Mouse (Mus musculus): ENCODE results near the gene Tom1l1. TPM values are rescaled to one million over a fixed set of nuclear protein-coding genes. Genes with fewer than 3 reads are reported as not detected.

Tom1l1 gene
- polyA plus RNA-seq, 1 experiment from 2014 or later: 23.6 TPM

DNA sequence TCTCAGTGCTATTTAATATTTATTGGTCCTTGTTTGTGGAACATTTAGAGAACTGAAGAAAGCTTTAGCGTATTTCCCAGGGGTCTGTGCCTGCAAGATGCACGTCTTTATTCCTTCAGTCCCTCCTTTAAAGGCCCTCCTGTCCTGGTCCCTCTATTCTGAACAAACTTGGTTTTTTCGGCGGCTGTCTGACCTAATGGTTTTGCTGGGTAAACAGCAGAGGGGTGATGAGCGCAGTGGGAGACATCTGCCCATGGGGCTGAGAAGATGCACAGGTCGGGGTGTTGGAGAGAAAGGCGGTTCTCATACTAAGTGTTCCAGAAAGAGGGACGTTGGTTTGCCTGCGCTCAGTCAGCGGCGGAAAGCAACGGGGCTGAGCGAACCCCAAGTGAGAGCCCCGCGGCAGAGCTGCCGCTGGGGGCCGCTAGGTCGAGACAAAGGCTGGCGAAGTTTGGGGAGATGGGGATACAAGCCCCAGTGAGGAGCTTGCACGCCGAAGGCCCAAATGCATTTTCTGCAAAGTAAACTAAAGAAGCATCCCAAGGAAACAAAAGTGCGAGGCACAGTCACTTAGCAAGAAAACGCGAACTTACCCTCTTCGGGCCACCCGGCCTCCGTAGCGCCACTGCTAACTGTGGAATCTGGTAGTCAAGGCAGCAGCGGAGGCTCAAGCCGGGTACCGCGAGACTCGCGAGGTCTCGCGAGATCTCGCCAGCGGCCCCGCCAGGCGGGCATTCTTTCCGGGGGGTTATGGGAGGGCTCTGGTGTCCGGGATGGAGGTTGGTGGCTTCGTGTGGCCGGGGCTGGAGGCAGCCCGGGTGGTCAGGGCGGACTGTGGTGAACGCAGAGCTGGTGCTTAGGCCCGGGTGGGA, 50.5 kb downstream of the Tom1l1 start, which contains the start of the genes Stxbp4 and Cox11:
TSS of gene Stxbp4 (minus strand) at position 645 of the 872 bp plus-strand sequence.
TSS of gene Cox11 (plus strand) at position 734 of the 872 bp plus-strand sequence.
- Histone ChIP-seq H3K9ac (peak within 1 kb of the TSS; percentile 96), H3K27me3 (no peaks in the 10 kb centered on the region), H3K4me2 (replicated peaks) (peak within 1 kb of the TSS; percentile 73), H3K36me3 (peaks cover 17% of the 10 kb centered on the region), H3K9me3 (no peaks in the 10 kb centered on the region), H3K27ac (peak within 1 kb of the TSS; percentile 95), H3K4me3 (peak within 1 kb of the TSS; percentile 96), H3K4me1 (peaks cover 20% of the 10 kb centered on the region)
- ATAC-seq (ENCODE audit: low FRiP score, low read depth): peak; percentile 96
- under 1% methylated on average over 48 of the region's 48 CpGs for whole genome bisulfite sequencing

DNA sequence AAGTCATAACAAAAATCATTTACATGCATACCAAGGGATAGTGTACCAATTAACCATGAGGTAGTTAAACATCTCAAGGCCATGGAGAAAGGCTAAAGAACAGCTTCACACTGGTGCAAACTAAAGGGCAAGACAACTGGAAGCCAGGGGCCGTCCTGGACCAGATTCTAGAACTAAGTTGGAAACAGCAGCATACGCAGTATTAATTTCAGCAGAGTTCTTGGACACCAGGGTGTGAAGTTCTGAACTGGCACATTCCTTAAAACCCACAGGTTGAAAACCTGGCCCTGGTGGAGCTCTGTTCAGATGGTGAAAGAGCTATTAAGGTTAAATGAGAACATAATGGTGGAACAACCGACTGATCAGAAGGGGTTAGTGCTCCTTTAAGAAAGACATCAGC, 53.5 kb downstream of the Tom1l1 start:
- H3K4me1 ChIP-seq: peaks cover 14% of the 10 kb centered on the region
- no peak overlapping the region for H3K9ac ChIP-seq
- 87% methylated on average over 3 of the region's 3 CpGs for WGBS

DNA sequence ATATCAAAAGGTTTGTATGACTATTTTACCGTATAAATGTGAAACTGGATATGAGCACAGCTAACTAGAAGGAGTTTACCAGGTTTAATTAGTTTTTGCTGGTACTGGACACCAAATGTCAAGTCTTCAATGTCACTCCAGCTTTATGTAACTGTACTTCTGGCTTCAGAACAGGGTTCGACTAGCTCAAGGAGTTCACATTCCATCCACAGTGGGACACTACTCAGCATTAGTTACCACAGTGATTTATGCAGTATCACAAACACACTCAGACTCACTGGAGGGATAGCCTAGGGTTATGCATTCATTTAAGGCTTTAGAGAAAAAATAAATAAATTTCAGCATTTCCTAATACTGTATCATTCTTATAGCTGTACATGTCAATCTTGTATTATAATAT, 55.7 kb downstream of the Tom1l1 start:
- H3K36me3 ChIP-seq: peaks cover 3% of the 10 kb centered on the region; the same call in 1 of the 2 replicates
- WGBS: 70% methylated on average over 2 of the region's 2 CpGs
- peaks cover 12% of the 10 kb centered on the region for H3K4me1 ChIP-seq
- no peak overlapping the region for H3K4me2 ChIP-seq (replicated peaks)
- no peak overlapping the region for H3K9ac ChIP-seq
- H3K27me3 ChIP-seq: no peaks in the 10 kb centered on the region
- H3K9me3 ChIP-seq: no peaks in the 10 kb centered on the region
- no peak overlapping the region for H3K27ac ChIP-seq
- ATAC-seq (ENCODE audit: low FRiP score, low read depth): no peak
- H3K4me3 ChIP-seq: no peak overlapping the region

More for the DNA sequence above, 53.5 kb downstream of the Tom1l1 start:
- Histone ChIP-seq H3K27ac (no peak overlapping the region), H3K9me3 (no peaks in the 10 kb centered on the region), H3K4me3 (no peak overlapping the region), H3K36me3 (peaks cover 3% of the 10 kb centered on the region; the same call in 1 of the 2 replicates), H3K4me2 (replicated peaks) (no peak overlapping the region), H3K27me3 (no peaks in the 10 kb centered on the region)
- ATAC-seq (ENCODE audit: low FRiP score, low read depth): no peak

DNA sequence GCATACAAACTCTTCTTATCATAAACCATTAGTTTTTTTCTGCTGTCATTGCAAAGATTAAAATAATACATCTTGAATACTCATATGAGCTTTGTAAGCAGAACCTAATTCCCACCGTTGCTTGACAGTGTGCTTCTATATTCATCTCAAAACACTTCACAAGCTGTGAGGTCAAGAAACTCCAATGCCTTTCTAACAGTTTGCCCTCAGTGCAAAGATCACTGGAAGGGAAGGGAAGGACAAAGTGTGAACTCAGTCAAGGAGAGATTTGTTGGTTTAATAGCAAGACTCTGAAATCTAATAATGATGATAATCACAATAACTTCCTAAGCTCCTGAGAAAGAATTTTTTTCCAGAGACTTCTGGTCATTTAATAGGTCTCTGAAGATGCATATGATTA, 60.4 kb downstream of the Tom1l1 start:
- Histone ChIP-seq H3K27me3 (no peaks in the 10 kb centered on the region), H3K9ac (no peak overlapping the region), H3K4me1 (no peaks in the 10 kb centered on the region), H3K36me3 (peaks cover 3% of the 10 kb centered on the region; the same call in 1 of the 2 replicates), H3K27ac (no peak overlapping the region), H3K4me3 (no peak overlapping the region), H3K9me3 (no peaks in the 10 kb centered on the region), H3K4me2 (replicated peaks) (no peak overlapping the region)
- ATAC-seq (ENCODE audit: low FRiP score, low read depth): no peak
- WGBS: 78% methylated on average over 1 of the region's 1 CpGs

DNA sequence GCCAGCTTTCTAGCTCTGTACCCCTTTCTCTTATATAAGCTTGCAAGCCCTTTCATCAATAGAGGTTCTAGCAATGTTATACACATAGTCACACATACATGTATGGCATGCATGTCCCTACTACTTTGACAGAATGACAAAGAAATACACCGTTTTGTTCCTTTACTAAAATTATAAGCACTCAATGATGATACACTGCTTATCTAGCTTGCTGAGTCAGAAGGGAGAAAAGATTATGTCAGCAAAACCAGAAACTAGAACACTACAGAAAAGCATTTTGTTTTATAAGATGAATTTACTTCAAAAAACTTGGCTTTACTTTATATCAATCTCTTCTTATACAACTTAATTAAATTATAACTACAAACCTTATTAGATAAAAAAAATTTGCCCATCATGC, 63.0 kb downstream of the Tom1l1 start:
- WGBS: 89% methylated on average over 1 of the region's 1 CpGs
- H3K4me2 ChIP-seq (replicated peaks): no peak overlapping the region
- no peak overlapping the region for H3K27ac ChIP-seq
- no peaks in the 10 kb centered on the region for H3K9me3 ChIP-seq
- H3K36me3 ChIP-seq: no peaks in the 10 kb centered on the region; the same call in 1 of the 2 replicates
- H3K27me3 ChIP-seq: no peaks in the 10 kb centered on the region
- H3K4me3 ChIP-seq: no peak overlapping the region
- H3K9ac ChIP-seq: no peak overlapping the region
- no peaks in the 10 kb centered on the region for H3K4me1 ChIP-seq
- ATAC-seq (ENCODE audit: low FRiP score, low read depth): no peak

DNA sequence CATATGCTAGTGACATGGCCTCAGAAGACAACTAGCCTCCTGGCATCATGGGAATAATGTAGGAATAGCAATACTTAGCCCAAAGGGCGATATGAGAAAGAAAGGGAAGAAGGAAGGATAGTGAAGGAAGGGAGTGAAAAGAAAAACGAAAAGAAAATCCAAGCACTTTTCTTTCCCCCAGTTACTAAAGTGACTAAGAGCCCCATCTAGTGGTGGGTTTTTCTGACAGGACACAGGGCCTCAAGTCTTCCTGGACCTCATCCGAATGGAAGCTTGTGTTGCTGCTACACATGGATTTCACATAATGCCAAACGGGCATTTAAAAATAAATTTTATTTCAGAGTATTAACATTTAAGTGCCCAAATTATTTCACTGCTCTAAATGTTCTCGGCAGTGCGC, 64.7 kb downstream of the Tom1l1 start:
- Histone ChIP-seq H3K27me3 (no peaks in the 10 kb centered on the region), H3K4me3 (no peak overlapping the region), H3K27ac (no peak overlapping the region), H3K4me1 (no peaks in the 10 kb centered on the region), H3K36me3 (peaks cover 2% of the 10 kb centered on the region; the same call in 1 of the 2 replicates), H3K9me3 (no peaks in the 10 kb centered on the region), H3K4me2 (replicated peaks) (no peak overlapping the region), H3K9ac (no peak overlapping the region)
- no peak for ATAC-seq (ENCODE audit: low FRiP score, low read depth)
- WGBS: 57% methylated on average over 6 of the region's 6 CpGs

DNA sequence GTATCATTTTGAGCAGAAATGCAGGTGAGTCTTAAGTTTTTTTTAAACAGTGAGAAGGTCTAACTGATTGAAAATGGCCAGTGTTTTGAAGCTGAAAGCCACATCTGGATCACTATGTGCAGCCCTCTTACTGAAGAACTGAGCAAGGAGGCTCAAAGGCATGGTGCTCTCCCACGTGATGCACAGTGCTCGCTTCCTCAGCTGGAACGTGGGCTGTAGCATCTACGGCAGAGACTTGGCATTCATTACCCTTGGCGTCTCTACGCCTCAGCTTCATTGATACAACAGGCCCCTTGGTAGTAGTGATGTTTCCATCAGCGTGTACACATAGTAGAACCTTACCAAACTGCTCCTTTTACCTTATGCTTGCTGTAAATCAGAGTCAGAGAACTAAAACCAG, 65.7 kb downstream of the Tom1l1 start:
- Histone ChIP-seq H3K27ac (no peak overlapping the region), H3K4me2 (replicated peaks) (no peak overlapping the region), H3K36me3 (peaks cover 6% of the 10 kb centered on the region), H3K9me3 (no peaks in the 10 kb centered on the region), H3K4me3 (no peak overlapping the region), H3K9ac (no peak overlapping the region), H3K27me3 (no peaks in the 10 kb centered on the region), H3K4me1 (no peaks in the 10 kb centered on the region)
- no peak for ATAC-seq (ENCODE audit: low FRiP score, low read depth)
- 97% methylated on average over 7 of the region's 7 CpGs for WGBS

DNA sequence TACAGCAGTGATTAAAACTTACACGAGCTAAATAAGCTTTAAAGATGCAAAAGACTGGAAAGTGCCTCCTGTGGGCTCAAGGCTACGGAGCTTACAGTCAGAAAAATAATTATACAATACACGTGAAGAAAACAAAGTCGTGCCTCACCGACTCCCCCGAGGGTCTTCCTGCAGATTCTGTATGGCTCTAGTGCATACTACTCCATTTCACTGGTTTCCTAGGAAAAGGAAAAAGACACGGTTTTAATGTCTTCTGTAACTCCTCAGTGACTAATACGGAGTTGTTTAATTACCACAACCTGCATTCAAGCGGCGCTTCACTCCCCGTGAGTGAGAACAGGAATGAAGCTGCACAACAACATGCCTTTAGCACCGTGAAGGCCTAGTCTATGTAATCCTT, 66.1 kb downstream of the Tom1l1 start:
- Histone ChIP-seq H3K4me3 (no peak overlapping the region), H3K27ac (no peak overlapping the region), H3K9me3 (no peaks in the 10 kb centered on the region), H3K4me2 (replicated peaks) (no peak overlapping the region), H3K9ac (no peak overlapping the region), H3K36me3 (peaks cover 6% of the 10 kb centered on the region), H3K4me1 (no peaks in the 10 kb centered on the region), H3K27me3 (no peaks in the 10 kb centered on the region)
- no peak for ATAC-seq (ENCODE audit: low FRiP score, low read depth)
- 89% methylated on average over 12 of the region's 12 CpGs for WGBS

DNA sequence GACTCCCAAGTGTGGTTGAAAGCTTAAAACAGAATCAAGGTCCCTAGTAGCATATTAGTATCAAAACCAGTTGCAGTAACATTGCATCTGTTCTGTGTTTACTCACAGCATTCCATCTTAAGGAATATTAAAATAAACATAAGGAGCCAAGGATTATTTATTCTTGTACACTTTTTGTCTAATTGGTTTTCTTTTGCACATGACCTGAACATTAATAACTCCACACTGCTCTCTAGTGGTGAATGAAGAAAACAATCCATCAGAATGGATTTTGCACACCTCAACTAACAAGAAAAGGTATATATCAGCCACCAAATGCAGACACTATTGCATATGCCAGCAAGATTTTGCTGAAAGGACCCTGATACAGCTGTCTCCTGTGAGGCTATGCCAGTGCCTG, 71.7 kb downstream of the Tom1l1 start:
- Histone ChIP-seq H3K9me3 (no peaks in the 10 kb centered on the region), H3K4me2 (replicated peaks) (no peak overlapping the region), H3K27me3 (no peaks in the 10 kb centered on the region), H3K36me3 (peaks cover 27% of the 10 kb centered on the region), H3K27ac (no peak overlapping the region), H3K9ac (no peak overlapping the region), H3K4me3 (no peak overlapping the region), H3K4me1 (no peaks in the 10 kb centered on the region)
- ATAC-seq (ENCODE audit: low FRiP score, low read depth): no peak

DNA sequence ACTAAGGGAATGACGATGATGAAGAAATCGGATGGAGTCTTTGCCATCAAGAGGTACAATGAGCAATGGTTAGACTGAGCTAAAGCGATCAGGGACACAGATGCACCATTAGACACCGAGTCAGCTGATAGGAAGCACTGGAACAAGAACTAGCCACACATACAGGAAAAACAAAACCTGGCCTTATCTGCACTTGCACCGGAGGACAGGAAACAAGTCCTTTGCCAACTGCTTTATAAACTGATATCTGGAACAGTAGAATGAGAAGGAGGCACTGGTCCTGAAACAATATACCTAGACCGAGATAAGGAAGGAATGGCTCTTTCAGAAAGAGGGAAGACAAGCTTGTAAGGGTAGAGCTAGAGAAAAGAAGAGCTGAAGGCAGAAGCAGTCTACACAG, 73.4 kb downstream of the Tom1l1 start:
- Histone ChIP-seq H3K4me2 (replicated peaks) (no peak overlapping the region), H3K9me3 (no peaks in the 10 kb centered on the region), H3K27me3 (no peaks in the 10 kb centered on the region), H3K4me3 (no peak overlapping the region), H3K36me3 (peaks cover 31% of the 10 kb centered on the region), H3K9ac (no peak overlapping the region), H3K27ac (no peak overlapping the region), H3K4me1 (no peaks in the 10 kb centered on the region)
- whole genome bisulfite sequencing: 92% methylated on average over 6 of the region's 6 CpGs
- no peak for ATAC-seq (ENCODE audit: low FRiP score, low read depth)

DNA sequence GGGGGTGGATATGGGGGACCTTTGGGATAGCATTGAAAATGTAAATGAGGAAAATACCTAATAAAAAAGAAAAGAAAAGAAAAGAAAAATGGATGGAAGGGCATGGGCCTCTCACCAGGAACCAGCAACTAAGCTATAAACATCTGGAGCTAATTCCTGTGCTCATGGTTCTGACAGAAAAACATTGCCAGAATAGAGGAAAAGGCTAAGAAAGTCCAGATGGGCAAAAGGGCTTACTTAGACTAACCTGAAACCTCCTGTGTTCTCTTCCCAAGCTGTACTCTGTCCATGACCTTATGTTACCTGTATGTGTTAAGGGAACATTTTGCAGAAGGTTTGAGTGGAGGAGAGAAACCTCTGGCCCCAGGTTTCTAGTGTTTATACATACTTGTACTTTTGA, 76.0 kb downstream of the Tom1l1 start:
- ATAC-seq (ENCODE audit: low FRiP score, low read depth): no peak
- H3K27ac ChIP-seq: no peak overlapping the region
- H3K9me3 ChIP-seq: no peaks in the 10 kb centered on the region
- no peak overlapping the region for H3K9ac ChIP-seq
- H3K27me3 ChIP-seq: no peaks in the 10 kb centered on the region
- H3K4me3 ChIP-seq: no peak overlapping the region
- H3K36me3 ChIP-seq: peaks cover 43% of the 10 kb centered on the region
- H3K4me1 ChIP-seq: no peaks in the 10 kb centered on the region
- no peak overlapping the region for H3K4me2 ChIP-seq (replicated peaks)

DNA sequence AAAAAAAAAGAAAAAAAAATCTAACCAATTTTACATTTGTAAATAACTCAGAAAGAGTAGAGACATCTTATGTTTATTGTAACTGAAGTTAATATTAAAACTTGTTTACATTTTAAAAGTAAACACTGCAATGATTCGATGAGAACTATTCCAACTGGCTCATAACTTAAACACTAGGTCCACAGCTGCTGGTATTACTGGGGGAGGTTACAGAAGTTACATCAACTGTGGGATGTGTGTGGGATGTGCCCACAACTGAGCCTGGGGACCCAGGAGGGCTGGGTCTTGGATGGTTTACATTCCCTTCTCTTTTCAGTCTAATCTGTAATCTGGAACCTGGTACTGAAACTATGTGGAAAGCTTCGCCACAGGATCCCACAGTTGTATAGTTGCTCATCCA, 85.1 kb downstream of the Tom1l1 start:
- Histone ChIP-seq H3K9me3 (no peaks in the 10 kb centered on the region), H3K27ac (no peak overlapping the region), H3K4me2 (replicated peaks) (no peak overlapping the region), H3K36me3 (peaks cover 56% of the 10 kb centered on the region), H3K27me3 (no peaks in the 10 kb centered on the region), H3K9ac (no peak overlapping the region), H3K4me3 (no peak overlapping the region), H3K4me1 (no peaks in the 10 kb centered on the region)
- 94% methylated on average over 2 of the region's 2 CpGs for WGBS
- ATAC-seq (ENCODE audit: low FRiP score, low read depth): no peak

DNA sequence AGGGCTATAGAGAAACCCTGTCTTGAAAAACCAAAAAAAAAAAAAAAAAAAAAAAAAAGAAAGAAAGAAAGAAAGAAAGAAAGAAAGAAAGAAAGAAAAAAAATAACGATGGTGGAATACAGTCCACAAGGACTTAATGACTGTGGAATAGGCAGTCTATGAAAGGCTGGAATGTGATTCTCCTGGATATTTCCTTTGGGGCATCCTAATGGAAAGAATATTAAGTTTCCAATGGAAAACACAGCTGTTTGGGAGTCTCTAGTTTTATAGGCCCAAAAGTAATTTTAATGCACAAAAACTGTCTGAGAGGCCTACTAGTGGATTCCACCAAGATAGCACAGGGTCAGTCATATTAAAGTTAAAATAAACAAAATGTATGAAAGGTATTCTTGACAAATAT, 92.3 kb downstream of the Tom1l1 start:
- ATAC-seq (ENCODE audit: low FRiP score, low read depth): no peak

More for the DNA sequence above, 92.3 kb downstream of the Tom1l1 start:
- Histone ChIP-seq H3K4me1 (no peaks in the 10 kb centered on the region), H3K9me3 (no peaks in the 10 kb centered on the region), H3K27ac (no peak overlapping the region), H3K4me3 (no peak overlapping the region), H3K36me3 (peaks cover 52% of the 10 kb centered on the region), H3K27me3 (no peaks in the 10 kb centered on the region), H3K4me2 (replicated peaks) (no peak overlapping the region), H3K9ac (no peak overlapping the region)
- WGBS: 56% methylated on average over 1 of the region's 1 CpGs
